Mouse (Mus musculus): ENCODE data around the gene Unc13d. TPM values are rescaled to one million over a fixed set of nuclear protein-coding genes. Genes with fewer than 3 reads are reported as not detected.

Unc13d gene
- polyA plus RNA-seq, 1 experiment from 2014 or later: 0.69 TPM

DNA sequence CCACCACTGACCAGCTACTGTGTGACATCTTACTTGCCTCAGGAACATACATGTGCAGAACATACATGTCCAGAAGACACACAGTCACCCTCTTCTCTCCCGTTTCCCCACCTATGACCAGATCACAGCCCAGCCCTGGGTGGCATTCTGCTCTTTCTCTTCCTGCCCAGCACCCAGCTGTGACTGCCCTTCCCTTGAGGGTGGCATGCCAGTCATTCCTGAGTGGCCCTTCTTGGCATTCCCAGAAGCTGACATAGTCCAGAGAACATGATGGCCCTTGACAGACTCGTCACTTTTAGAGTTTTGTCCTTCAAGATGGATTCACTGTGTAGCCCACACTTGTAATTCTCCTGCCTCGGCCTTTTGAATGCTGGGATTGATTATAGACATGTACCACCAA, 5.2 kb downstream of the Unc13d start:
- no peak overlapping the region for H3K4me2 ChIP-seq
- 88% methylated on average over 3 of the region's 3 CpGs for WGBS

DNA sequence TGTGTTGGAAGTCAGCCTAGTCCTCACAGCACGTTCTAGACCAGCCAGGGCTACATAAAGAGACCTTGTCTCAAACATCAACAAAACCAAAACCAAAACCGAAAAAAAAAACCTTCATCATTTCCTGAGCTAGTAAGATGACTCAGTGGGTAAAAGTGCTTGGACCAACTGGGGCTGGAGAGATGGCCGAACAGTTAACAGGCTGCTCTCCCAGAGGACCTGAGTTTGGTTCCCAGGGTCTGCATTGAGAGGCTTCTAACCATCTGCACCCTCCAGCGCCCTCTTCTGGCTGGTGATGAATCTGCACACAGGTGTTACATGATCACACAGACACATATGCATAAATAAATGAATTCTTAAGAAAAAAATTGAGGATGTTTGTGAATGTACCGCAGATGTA, 6.3 kb downstream of the Unc13d start:
- Histone ChIP-seq H3K36me3 (replicated peaks) (no peaks in the 10 kb centered on the region), H3K4me1 (no peaks in the 10 kb centered on the region), H3K27ac (no peak overlapping the region), H3K4me3 (replicated peaks) (no peak overlapping the region), H3K27me3 (no peaks in the 10 kb centered on the region), H3K9ac (no peak overlapping the region), H3K4me2 (no peak overlapping the region), H3K9me3 (no peaks in the 10 kb centered on the region)
- 68% methylated on average over 5 of the region's 5 CpGs for WGBS
- no peak for ATAC-seq (ENCODE audit: low FRiP score)

More for the DNA sequence above, 5.2 kb downstream of the Unc13d start:
- no peak for ATAC-seq (ENCODE audit: low FRiP score)
- H3K4me1 ChIP-seq: peaks cover 2% of the 10 kb centered on the region; the same call in 1 of the 2 replicates
- no peak overlapping the region for H3K27ac ChIP-seq
- no peaks in the 10 kb centered on the region for H3K9me3 ChIP-seq
- H3K27me3 ChIP-seq: no peaks in the 10 kb centered on the region
- no peak overlapping the region for H3K9ac ChIP-seq
- no peak overlapping the region for H3K4me3 ChIP-seq (replicated peaks)
- H3K36me3 ChIP-seq (replicated peaks): no peaks in the 10 kb centered on the region

DNA sequence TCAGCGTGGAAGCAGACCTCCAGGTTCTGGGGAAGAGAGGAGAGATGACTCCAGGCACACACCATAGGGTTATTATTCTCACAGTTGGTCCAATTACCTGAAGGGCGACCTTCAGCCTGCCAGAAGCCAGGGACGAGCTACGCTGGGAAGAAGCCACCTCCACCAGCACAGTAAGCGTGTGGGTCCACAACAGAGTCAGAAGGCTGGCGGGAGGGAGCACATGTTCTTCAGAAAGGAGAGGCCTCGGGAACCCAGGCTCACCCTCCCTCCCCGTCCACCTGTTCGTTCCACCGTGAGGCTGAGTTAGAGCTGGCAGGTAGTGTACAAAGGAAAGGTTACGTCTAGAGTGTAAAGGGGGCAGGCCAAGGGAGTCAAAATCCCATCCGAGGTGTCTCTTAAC, 12.4 kb downstream of the Unc13d start:
- Histone ChIP-seq H3K9ac (no peak overlapping the region), H3K36me3 (replicated peaks) (peaks cover 23% of the 10 kb centered on the region), H3K4me2 (no peak overlapping the region), H3K4me1 (0 out of 2 replicates have a peak, but pooled peaks cover 6% of the 10 kb centered on the region), H3K9me3 (no peaks in the 10 kb centered on the region), H3K27ac (no peak overlapping the region), H3K4me3 (replicated peaks) (no peak overlapping the region), H3K27me3 (no peaks in the 10 kb centered on the region)
- WGBS: 87% methylated on average over 12 of the region's 12 CpGs
- ATAC-seq (ENCODE audit: low FRiP score): no peak

DNA sequence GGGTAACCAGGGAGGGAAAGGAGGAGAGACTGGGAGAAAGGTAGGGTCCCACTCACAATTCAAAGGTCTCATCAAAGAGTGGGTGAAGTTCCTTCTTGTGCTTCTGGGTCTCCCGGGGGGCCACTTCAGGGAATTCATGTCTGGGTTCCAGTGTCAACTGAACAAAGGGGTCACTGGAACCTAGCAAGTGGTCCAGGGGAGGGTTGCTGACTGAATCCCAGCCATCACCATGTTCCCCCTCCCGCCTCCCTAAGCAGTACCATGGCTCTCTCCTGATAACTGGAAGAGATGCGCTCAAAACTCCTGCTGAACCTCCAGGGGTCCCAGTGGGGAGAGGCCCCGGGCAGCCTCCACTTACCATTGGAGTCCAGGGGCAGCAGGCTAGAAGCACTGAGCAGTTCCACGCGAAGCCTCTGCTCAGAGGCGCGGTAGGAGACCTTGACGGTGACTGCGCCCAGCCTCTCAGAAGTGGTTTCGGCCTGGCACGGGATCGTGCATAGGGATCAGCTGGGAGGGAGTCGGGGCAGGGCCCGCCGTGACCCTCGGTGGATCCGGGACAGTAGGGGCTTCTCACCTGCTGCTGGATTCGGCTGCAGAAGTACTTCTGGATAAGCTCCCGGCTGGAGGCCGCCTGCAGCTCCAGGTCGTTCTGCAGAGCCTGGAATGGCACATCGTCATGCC, 13.4 kb downstream of the Unc13d start:
- no peaks in the 10 kb centered on the region for H3K27me3 ChIP-seq
- peaks cover 33% of the 10 kb centered on the region for H3K36me3 ChIP-seq (replicated peaks)
- 0 out of 2 replicates have a peak, but pooled peaks cover 6% of the 10 kb centered on the region for H3K4me1 ChIP-seq
- H3K9me3 ChIP-seq: no peaks in the 10 kb centered on the region
- no peak for ATAC-seq (ENCODE audit: low FRiP score)
- no peak overlapping the region for H3K4me3 ChIP-seq (replicated peaks)
- H3K9ac ChIP-seq: no peak overlapping the region
- no peak overlapping the region for H3K4me2 ChIP-seq
- 71% methylated on average over 23 of the region's 23 CpGs for WGBS
- no peak overlapping the region for H3K27ac ChIP-seq

DNA sequence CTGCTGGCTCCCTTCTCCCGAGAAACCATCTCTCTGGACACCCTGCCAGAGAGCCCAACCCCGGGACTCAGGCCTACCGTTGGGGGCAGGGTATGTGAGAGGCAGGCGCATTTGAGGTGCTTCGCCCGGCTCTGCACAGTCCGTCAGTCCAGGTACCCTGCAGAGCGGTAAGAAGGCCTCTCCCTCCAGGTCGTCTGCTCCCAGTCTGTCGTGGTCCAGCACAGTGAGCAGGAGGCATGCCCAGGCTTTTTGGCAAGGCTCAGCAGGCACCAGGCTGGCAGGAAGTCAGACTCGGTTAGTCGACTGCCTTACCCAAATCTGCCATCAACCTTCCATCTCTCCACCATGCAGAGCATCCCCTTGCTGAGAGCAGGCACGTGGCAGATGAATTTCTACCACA, 14.2 kb downstream of the Unc13d start:
- H3K27me3 ChIP-seq: no peaks in the 10 kb centered on the region
- H3K36me3 ChIP-seq (replicated peaks): peaks cover 41% of the 10 kb centered on the region
- H3K4me1 ChIP-seq: 0 out of 2 replicates have a peak, but pooled peaks cover 6% of the 10 kb centered on the region
- 66% methylated on average over 13 of the region's 13 CpGs for WGBS
- no peak overlapping the region for H3K9ac ChIP-seq
- H3K9me3 ChIP-seq: no peaks in the 10 kb centered on the region
- no peak for ATAC-seq (ENCODE audit: low FRiP score)
- H3K4me3 ChIP-seq (replicated peaks): no peak overlapping the region
- no peak overlapping the region for H3K4me2 ChIP-seq
- H3K27ac ChIP-seq: no peak overlapping the region

DNA sequence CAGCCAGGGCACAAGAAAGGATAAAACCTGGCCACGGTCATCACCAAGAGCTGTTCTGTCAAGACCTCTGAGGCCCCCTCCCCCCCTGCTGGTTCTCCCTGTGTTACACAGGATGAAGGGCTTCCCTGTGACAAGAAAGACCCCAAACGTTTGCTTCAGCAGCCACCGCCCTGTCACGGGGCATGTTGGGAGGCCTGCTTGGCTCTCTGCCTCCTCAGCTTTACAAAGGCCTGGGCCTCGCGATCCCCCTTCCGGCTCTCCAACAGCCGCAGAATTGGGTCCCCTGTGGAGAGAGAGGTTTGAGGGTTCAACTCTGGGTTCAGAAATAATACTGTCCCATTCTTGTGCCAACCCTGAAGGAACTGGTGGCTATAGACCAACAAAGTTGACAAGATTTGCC, 15.2 kb downstream of the Unc13d start:
- peak overlapping the region; percentile 25; the same call in 1 of the 2 replicates for H3K9ac ChIP-seq
- 57% methylated on average over 8 of the region's 8 CpGs for WGBS
- no peaks in the 10 kb centered on the region for H3K27me3 ChIP-seq
- H3K27ac ChIP-seq: no peak overlapping the region
- H3K4me3 ChIP-seq (replicated peaks): no peak overlapping the region
- H3K9me3 ChIP-seq: no peaks in the 10 kb centered on the region
- H3K4me2 ChIP-seq: no peak overlapping the region
- H3K36me3 ChIP-seq (replicated peaks): peaks cover 51% of the 10 kb centered on the region
- ATAC-seq (ENCODE audit: low FRiP score): no peak
- peaks cover 9% of the 10 kb centered on the region; the same call in 1 of the 2 replicates for H3K4me1 ChIP-seq

DNA sequence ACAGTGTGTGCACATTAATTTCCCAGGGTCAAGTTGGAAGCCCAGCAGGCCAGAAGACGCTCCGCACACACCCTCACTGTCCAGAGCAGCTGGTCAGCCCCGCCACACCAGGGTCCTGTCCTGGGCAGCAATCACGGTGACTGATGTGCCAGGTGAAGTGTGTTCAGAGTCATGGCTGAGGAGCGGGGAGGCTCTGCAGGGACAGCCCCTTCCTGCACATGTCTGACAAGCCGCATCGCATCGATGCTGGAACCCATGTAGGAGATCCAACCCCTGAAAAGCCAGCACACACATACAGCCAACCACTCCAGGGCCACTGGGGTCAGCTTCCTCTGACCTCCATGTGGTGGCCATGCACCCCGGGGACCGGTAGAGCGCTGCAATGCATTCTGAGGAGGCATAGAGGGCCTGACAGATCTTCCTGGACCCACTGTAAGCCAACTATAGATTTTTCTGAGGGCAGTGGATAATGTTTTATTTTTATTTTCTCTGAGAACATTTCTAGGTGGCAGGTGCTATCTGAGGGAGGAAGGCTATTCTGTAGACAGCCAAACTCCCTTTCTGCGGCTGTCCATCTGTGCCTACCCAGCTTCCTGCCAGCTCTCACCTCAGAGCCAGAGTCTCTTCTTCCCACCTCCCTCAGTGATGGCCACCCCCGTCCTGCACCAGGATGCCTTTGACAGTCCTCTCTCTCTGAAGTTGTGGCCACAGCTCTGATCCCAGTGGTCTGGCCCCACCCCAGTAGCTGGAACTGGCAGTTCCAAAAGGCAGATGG, 15.9 kb downstream of the Unc13d start:
- WGBS: 90% methylated on average over 13 of the region's 13 CpGs
- Histone ChIP-seq H3K27ac (no peak overlapping the region), H3K4me2 (no peak overlapping the region), H3K27me3 (no peaks in the 10 kb centered on the region), H3K4me1 (peaks cover 9% of the 10 kb centered on the region; the same call in 1 of the 2 replicates), H3K4me3 (replicated peaks) (no peak overlapping the region), H3K36me3 (replicated peaks) (peaks cover 58% of the 10 kb centered on the region), H3K9ac (peak overlapping the region; percentile 25; the same call in 1 of the 2 replicates), H3K9me3 (no peaks in the 10 kb centered on the region)
- ATAC-seq (ENCODE audit: low FRiP score): no peak

DNA sequence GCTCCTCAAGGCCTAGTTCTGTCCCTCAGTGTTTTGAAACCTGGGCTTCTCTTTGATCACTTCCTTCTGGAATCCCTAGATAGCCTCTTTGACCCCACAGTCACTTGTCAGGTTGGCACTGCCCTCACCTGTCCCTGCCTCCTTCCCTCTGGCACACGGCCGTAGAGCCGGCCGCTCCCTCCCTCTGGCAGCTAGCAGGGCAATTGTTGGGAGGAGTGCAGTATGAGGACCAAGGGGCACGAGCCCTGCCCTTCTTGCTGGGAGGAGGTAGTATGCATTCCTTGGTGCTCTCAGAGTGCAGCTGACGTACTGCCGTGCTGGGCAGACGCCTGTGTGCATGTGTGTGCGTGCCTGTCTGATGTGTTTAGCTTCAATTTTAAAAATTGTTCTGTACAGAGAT, 17.2 kb downstream of the Unc13d start:
- Histone ChIP-seq H3K9me3 (no peaks in the 10 kb centered on the region), H3K27me3 (no peaks in the 10 kb centered on the region), H3K4me3 (replicated peaks) (no peak overlapping the region), H3K4me1 (peaks cover 9% of the 10 kb centered on the region; the same call in 1 of the 2 replicates), H3K27ac (no peak overlapping the region), H3K4me2 (no peak overlapping the region), H3K9ac (no peak overlapping the region), H3K36me3 (replicated peaks) (peaks cover 70% of the 10 kb centered on the region)
- 91% methylated on average over 9 of the region's 9 CpGs for WGBS
- no peak for ATAC-seq (ENCODE audit: low FRiP score)

DNA sequence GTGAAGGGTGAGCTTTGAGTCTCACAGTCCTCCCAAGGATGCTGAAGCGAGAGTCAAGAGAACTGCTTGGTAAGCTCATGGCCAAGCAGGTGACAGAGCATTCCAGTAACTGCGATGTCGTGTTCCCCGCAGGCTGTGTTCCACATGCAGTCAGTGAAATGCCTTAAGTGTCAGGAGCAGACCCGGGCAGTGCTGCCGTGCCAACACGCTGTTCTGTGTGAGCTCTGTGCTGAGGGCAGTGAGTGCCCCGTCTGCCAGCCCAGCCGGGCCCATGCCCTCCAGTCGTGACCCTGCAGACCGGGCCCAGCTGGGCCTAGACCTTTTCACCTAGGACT, 18.1 kb downstream of the Unc13d start:
- Histone ChIP-seq H3K27me3 (no peaks in the 10 kb centered on the region), H3K36me3 (replicated peaks) (peaks cover 78% of the 10 kb centered on the region), H3K9me3 (no peaks in the 10 kb centered on the region), H3K4me2 (no peak overlapping the region), H3K4me3 (replicated peaks) (no peak overlapping the region), H3K9ac (no peak overlapping the region), H3K27ac (no peak overlapping the region), H3K4me1 (peaks cover 9% of the 10 kb centered on the region; the same call in 1 of the 2 replicates)
- WGBS: 96% methylated on average over 11 of the region's 11 CpGs
- no peak for ATAC-seq (ENCODE audit: low FRiP score)

DNA sequence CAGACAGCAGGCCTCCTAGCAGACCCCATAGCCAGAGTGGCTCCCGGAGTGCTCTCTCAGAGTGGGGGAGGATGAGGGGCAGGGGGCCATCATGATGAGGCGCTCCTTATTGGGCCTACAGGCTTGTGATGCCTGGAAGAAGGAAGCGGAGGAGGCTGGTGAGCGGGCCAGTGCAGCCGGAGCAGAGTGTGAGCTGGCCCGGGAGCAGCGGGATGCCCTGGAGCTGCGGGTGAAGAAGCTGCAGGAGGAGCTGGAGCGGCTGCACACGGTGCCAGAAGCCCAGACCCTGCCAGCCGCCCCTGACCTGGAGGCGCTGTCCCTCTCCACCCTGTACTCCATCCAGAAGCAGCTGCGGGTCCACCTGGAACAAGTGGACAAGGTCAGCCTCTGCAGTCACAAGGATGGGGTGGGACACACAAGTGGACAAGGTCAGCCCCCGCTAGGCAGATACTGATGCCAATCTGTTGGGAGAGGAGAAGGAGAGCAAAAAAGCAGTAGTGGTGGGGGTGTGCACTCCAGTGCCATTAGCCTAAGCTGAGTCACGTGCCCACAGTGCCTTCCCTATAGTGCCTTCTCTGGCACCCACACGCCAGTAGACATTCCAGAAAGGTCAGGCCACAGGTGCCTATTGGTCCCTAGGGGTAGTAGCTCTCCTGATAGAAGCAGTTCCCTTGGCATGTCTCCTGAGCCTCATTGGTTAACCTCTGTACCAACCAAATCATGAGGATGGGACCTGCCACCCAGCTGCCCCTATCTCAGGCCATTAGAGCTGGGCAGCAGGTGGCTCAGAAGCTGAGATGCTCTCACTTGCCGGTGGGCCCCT, 18.7 kb downstream of the Unc13d start:
- no peak overlapping the region for H3K4me2 ChIP-seq
- no peaks in the 10 kb centered on the region for H3K9me3 ChIP-seq
- H3K27me3 ChIP-seq: no peaks in the 10 kb centered on the region
- no peak overlapping the region for H3K9ac ChIP-seq
- ATAC-seq (ENCODE audit: low FRiP score): no peak
- H3K27ac ChIP-seq: 0 out of 2 replicates have a peak overlapping the region, but pooled peaks have one; percentile 13
- peaks cover 9% of the 10 kb centered on the region; the same call in 1 of the 2 replicates for H3K4me1 ChIP-seq
- peaks cover 84% of the 10 kb centered on the region for H3K36me3 ChIP-seq (replicated peaks)
- WGBS: 94% methylated on average over 17 of the region's 17 CpGs
- H3K4me3 ChIP-seq (replicated peaks): no peak overlapping the region

DNA sequence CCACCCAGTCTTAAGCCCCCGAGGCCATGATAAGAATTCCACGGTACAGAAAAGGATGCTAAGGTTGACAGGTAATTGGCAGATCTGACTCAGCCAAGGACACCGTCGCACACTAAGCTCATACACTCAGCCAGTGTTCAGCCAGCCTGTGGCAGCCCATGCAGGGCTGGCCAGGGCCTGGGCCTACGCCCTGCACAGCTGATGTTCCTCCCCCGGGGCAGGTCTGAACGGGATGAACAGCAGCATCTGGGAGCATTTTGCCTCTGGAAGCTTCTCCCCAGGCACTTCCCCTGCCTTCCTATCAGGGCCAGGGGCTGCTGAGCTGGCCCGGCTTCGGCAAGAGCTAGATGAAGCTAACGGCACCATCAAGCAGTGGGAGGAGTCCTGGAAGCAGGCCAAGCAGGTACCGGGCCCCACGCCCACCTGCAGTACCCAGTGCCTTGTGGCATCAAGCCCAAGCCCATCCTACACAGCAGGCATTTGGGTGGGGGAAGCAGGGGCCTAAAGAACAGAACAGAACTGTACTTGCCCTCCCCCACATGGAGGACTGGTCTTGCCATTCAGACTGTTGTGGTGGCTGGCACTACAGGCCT, 19.6 kb downstream of the Unc13d start:
- no peak overlapping the region for H3K27ac ChIP-seq
- H3K36me3 ChIP-seq (replicated peaks): peaks cover 92% of the 10 kb centered on the region
- H3K4me1 ChIP-seq: peaks cover 9% of the 10 kb centered on the region; the same call in 1 of the 2 replicates
- H3K9me3 ChIP-seq: no peaks in the 10 kb centered on the region
- ATAC-seq (ENCODE audit: low FRiP score): no peak
- H3K4me3 ChIP-seq (replicated peaks): no peak overlapping the region
- no peak overlapping the region for H3K9ac ChIP-seq
- H3K27me3 ChIP-seq: no peaks in the 10 kb centered on the region
- WGBS: 85% methylated on average over 12 of the region's 12 CpGs
- no peak overlapping the region for H3K4me2 ChIP-seq

Data from forebrain, embryonic 12.5 days (tissue).